Comparison of ENCODE assay signal across 8 mouse cellular contexts in genomic region chr5:144357881-144358591, GRCm38 (mm10). TPM values are rescaled to one million over a fixed set of nuclear protein-coding genes. Genes with fewer than 3 reads are reported as not detected.
DNase-seq lines count a peak whose midpoint lies in the region; ATAC-seq lines count a peak whose summit lies in the region.

Gene Baiap2l1 (minus strand): TSS chr5:144358112.

- peak within 1 kb of the TSS; percentile 67 for H3K9ac ChIP-seq in heart, embryonic 15.5 days
- H3K9ac ChIP-seq in liver, embryonic 13.5 days = peak within 1 kb of the TSS; percentile 62
- peak within 1 kb of the TSS; percentile 61 for H3K9ac ChIP-seq in stomach, embryonic 15.5 days

- under 1% methylated on average over 60 of the region's 60 CpGs for WGBS in forebrain, embryonic 10.5 days
- under 1% methylated on average over 60 of the region's 60 CpGs for WGBS in heart, embryonic 15.5 days
- WGBS in liver, embryonic 13.5 days (ENCODE audit: insufficient replicate concordance) = 1% methylated on average over 59 of the region's 60 CpGs
- WGBS in stomach, embryonic 15.5 days = under 1% methylated on average over 59 of the region's 60 CpGs

- peaks cover 23% of the 10 kb centered on the region for H3K4me1 ChIP-seq in forebrain, embryonic 10.5 days
- H3K4me1 ChIP-seq in heart, embryonic 15.5 days (replicated peaks) = peaks cover 11% of the 10 kb centered on the region
- peaks cover 18% of the 10 kb centered on the region for H3K4me1 ChIP-seq in liver, embryonic 13.5 days (replicated peaks)
- peaks cover 5% of the 10 kb centered on the region for H3K4me1 ChIP-seq in stomach, embryonic 15.5 days

- H3K27ac ChIP-seq in forebrain, embryonic 10.5 days = peak within 1 kb of the TSS; percentile 83
- peak within 1 kb of the TSS; percentile 86 for H3K27ac ChIP-seq in heart, embryonic 15.5 days
- H3K27ac ChIP-seq in liver, embryonic 13.5 days = peak within 1 kb of the TSS; percentile 29; the same call in 1 of the 2 replicates
- peak within 1 kb of the TSS; percentile 89 for H3K27ac ChIP-seq in stomach, embryonic 15.5 days

- H3K36me3 ChIP-seq in forebrain, embryonic 10.5 days (replicated peaks) = no peaks in the 10 kb centered on the region
- no peaks in the 10 kb centered on the region for H3K36me3 ChIP-seq in heart, embryonic 15.5 days
- H3K36me3 ChIP-seq in liver, embryonic 13.5 days = no peaks in the 10 kb centered on the region
- no peaks in the 10 kb centered on the region for H3K36me3 ChIP-seq in stomach, embryonic 15.5 days

- peak; percentile 68 for DNase-seq in CD4-positive helper T cell, adult 2 months (ENCODE audit: low read depth, low spot score)
- peak; percentile 4 for DNase-seq in c-Kit-negative CD71-positive TER-119-positive erythroid progenitor cells, embryonic 14.5 days (ENCODE audit: low read depth, low spot score)
- peak; percentile 93 for DNase-seq in forebrain, embryonic 10.5 days (ENCODE audit: extremely low spot score, low spot score)
- peak; percentile 98 for DNase-seq in kidney, postnatal 14 days
- DNase-seq in liver, embryonic 13.5 days = peak; percentile 71
- DNase-seq in neural tube, embryonic 10.5 days (ENCODE audit: extremely low spot score, low spot score) = peak; percentile 92

- peak within 1 kb of the TSS; percentile 74 for H3K4me3 ChIP-seq in forebrain, embryonic 10.5 days
- peak within 1 kb of the TSS; percentile 64 for H3K4me3 ChIP-seq in heart, embryonic 15.5 days
- H3K4me3 ChIP-seq in liver, embryonic 13.5 days (replicated peaks) = peak within 1 kb of the TSS; percentile 59
- peak within 1 kb of the TSS; percentile 73 for H3K4me3 ChIP-seq in stomach, embryonic 15.5 days (replicated peaks)

- peak; percentile 94 for ATAC-seq in heart, embryonic 15.5 days (replicated peaks; ENCODE audit: insufficient number of reproducible peaks, insufficient read depth, low FRiP score, low read depth)
- peak; percentile 89 for ATAC-seq in liver, embryonic 13.5 days (ENCODE audit: low read depth)
- ATAC-seq in stomach, embryonic 15.5 days (ENCODE audit: insufficient read depth, low FRiP score, low read depth) = peak; percentile 96

- H3K4me2 ChIP-seq in heart, embryonic 15.5 days = peak within 1 kb of the TSS; percentile 74
- peak within 1 kb of the TSS; percentile 67 for H3K4me2 ChIP-seq in liver, embryonic 13.5 days
- H3K4me2 ChIP-seq in stomach, embryonic 15.5 days = peak within 1 kb of the TSS; percentile 91

- H3K27me3 ChIP-seq in forebrain, embryonic 10.5 days (ENCODE audit: poor library complexity, severe bottlenecking) = peaks cover 37% of the 10 kb centered on the region
- no peaks in the 10 kb centered on the region for H3K27me3 ChIP-seq in heart, embryonic 15.5 days
- peaks cover 32% of the 10 kb centered on the region for H3K27me3 ChIP-seq in liver, embryonic 13.5 days
- H3K27me3 ChIP-seq in stomach, embryonic 15.5 days (replicated peaks) = no peaks in the 10 kb centered on the region

- H3K9me3 ChIP-seq in forebrain, embryonic 10.5 days = no peaks in the 10 kb centered on the region
- H3K9me3 ChIP-seq in heart, embryonic 15.5 days (replicated peaks) = no peaks in the 10 kb centered on the region
- no peaks in the 10 kb centered on the region for H3K9me3 ChIP-seq in liver, embryonic 13.5 days (replicated peaks)
- no peaks in the 10 kb centered on the region for H3K9me3 ChIP-seq in stomach, embryonic 15.5 days

RNA-seq across cellular contexts. Expression of gene Baiap2l1, which starts in this region (rescaled TPM):
- 5.3 and 5.7 TPM in 2 replicates for polyA plus RNA-seq in forebrain, embryonic 10.5 days (2016; fragmentation: Nextera tagmentation; extraction: Ambion mirVana)
- polyA plus RNA-seq in heart, embryonic 15.5 days (2015; fragmentation: Nextera tagmentation; extraction: Ambion mirVana) = 10.8 and 11.4 TPM in 2 replicates
- polyA plus RNA-seq in liver, embryonic 13.5 days (2015; fragmentation: Nextera tagmentation; extraction: Ambion mirVana) = 3.7 and 4.7 TPM in 2 replicates
- 20.1 and 22.8 TPM in 2 replicates for polyA plus RNA-seq in stomach, embryonic 15.5 days (2015; fragmentation: Nextera tagmentation; extraction: Ambion mirVana)

Comparison
In these comparisons a context has a peak if more than half of its experiments do, and no peak if none do; other contexts are left out.
1. Peak in every context shown above with its lines: DNase-seq, ATAC-seq, H3K4me3 ChIP-seq and H3K27ac ChIP-seq.
2. DNase-seq: peak in every context shown above with its lines; median percentile 98 in kidney, postnatal 14 days; 93 in forebrain, embryonic 10.5 days; 92 in neural tube, embryonic 10.5 days; 71 in liver, embryonic 13.5 days; 68 in CD4-positive helper T cell, adult 2 months; 4 in c-Kit-negative CD71-positive TER-119-positive erythroid progenitor cells, embryonic 14.5 days.
3. H3K27ac ChIP-seq: peak in every context shown above with its lines; median percentile 89 in stomach, embryonic 15.5 days; 86 in heart, embryonic 15.5 days; 83 in forebrain, embryonic 10.5 days; 29 in liver, embryonic 13.5 days.